Mouse (Mus musculus) gastrocnemius, postnatal 4 days (tissue): ENCODE measurements around the gene Ptn. TPM values are rescaled to one million over a fixed set of nuclear protein-coding genes. Genes with fewer than 3 reads are reported as not detected.
A peak's percentile ranks its signal among the peaks of the same experiment; 100 is the strongest.

Experiments
- DNase-seq, 2 experiments: peaks; one replicate each; pipeline ENCODE4 v3.0.0; 2021 to 2022; ENCODE audit warnings: low spot score in 2 of 2, mixed read lengths in 2 of 2
- total RNA-seq, 2 experiments: library from RNA; stranded (reverse); gene quantifications; 2 replicates each; pipeline ENCODE4 v1.2.3; 2021

The Ptn gene
- total RNA-seq, 2 experiments from 2014 or later: 173 to 176 TPM

- no peak for DNase-seq
Observed at GRCm38 (mm10) chr6:36818281-36819018, 8.4 kb upstream of the Ptn start.

DNA sequence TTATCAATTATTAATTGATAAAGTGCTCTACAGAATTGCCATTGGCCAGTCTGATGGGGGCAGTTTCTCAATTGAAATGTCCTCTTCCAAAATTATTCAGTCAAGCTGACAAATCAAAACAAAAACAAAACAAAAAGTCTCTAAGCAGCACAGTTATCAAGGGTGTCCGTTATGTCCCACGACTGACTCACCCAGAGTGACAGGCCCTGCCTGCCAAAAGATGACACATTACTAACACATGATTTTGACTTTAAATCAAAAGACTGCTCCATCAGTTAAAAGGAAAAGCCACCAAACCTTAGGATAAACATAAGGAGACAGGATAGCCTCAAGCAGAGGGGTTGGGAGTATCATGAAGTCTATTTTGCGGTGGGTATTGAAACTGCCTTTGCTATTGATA lies 6.6 kb upstream of the Ptn start:
- no peak for DNase-seq

DNA sequence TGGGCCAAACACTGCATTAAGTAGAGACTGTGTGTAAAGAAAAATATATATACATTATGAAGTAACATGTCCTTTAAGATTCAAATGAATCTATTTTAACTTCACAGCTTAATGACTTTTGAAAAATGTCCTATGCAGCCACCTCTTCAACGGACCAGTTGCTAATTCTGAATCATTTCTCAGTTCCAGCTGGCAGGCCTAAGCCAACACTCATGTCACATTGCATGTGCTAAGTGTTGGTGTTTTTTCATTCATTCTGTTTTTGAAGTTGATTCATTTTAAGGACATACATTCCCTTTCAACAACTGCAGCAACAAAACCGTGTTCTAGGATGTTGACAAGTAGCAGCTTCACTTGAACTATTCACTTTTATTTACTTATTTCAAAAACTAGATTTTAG lies 6.0 kb upstream of the Ptn start:
- no peak for DNase-seq

DNA sequence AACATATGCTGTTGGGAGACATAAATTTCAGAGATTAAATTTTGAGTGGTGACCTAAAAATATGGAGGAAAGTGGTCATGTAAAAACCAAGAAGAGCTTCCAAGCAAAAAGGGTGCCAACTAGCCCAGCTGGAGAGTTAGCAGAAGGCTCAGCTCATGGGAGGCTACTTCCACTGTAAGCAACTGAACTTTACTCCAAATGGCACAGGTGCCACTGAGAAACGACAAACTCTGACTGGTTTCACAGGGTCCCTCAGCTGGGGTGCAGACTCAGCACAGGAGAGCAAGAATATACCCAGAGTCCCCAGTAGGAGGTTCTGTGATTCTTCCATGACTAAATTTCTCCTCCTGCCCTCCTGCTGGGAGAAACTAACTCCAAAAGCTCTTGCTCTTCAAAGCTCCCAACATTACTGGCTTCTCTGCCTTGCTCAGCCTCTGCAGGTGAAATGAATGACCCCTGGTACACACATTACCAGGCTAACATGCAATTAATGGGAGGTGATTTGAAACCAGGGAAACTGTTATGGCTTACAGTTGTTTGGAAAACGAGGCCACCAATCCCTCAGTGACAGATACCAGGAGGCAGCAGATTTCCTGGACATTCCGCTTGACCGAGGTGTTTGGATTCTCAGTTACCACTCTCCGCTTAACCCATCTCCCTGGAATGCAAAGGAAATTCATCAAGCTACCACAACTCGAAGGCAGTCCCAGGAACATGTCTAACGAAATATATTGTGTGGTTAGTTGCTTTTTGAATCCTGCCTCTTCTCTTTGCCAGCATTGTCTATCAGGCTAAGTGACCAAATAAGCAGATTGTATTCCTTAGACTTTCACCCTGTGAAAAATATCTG lies 2.9 kb upstream of the Ptn start:
- DNase-seq: no peak

GRCm38 (mm10) chr6:36810448-36810847 lies 428 bp upstream of the Ptn start:
- DNase-seq: no peak

DNA sequence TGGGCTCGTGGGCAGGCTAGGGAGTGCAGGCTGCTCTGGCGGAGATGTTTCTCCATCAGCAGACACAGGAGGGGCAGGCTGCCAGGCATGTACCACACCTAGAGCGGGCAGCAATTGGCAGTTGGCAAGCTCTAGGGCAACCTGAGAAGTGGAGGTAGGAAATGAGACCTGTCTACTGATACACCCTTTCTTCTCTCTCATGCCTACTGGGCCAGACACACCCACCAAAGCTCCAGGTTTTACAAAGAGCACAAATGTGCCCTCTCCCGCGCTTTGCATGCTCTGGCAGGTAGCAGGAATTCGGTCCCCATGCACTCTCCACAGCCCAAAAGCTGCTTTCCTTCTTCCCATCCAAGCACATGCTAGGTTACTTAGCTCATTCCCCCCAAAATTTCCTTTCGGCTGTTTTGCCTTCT lies 701 bp downstream of the Ptn start:
- peak in 1 of 2 experiments; percentile 26 for DNase-seq

DNA sequence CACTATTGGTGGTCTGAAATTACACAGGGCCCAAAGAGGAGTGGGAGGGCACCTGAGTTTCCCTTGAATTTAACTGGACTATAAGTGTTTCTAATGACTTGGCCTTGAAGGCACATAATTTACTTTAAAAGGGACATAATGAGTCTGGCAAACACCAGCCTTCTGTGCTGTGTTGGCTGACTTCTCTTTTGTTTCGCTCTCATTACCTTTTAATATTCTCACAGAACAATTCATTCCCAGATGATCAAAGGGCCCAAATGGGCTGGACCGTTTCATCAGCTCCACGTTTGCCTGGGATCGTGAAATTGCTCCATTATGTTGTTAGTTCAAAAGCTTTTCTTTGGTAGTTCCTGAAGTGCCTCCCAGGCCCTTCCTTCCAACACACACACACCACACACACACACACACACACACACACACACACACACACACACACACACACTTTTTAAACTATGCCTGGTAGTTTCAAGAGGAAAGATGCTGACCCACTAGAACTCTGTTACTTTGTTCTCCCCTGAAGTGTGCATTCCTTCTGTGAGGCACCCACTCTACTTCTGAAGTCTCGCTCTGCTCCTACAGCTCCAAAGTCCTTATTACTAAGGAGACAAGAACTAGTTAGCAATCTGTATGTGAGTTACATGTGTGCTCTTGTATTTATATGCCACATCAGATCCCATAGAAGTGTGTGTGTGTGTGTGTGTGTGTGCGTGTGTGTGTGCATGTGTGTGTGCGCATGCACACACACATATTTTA lies 1.5 kb downstream of the Ptn start:
- DNase-seq: no peak

DNA sequence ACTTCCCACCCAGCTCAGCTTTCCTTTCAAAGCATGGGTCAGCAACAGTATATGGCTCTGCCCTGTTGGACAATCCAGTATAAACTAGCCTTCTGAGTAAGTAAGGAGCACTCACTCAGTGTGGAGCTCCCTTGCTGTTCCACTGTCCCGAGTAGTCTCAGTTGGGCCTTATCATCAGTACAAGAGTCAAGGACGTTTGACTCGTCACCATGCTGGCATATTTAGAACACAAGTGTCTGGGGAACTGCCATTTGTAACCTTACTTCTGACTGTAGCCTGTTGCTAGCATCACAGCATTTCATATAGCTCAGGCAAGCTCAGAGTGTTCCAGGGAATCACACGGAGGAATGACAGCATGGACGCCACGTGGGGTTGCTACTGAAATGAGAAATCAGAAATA lies 3.1 kb downstream of the Ptn start:
- DNase-seq: no peak

DNA sequence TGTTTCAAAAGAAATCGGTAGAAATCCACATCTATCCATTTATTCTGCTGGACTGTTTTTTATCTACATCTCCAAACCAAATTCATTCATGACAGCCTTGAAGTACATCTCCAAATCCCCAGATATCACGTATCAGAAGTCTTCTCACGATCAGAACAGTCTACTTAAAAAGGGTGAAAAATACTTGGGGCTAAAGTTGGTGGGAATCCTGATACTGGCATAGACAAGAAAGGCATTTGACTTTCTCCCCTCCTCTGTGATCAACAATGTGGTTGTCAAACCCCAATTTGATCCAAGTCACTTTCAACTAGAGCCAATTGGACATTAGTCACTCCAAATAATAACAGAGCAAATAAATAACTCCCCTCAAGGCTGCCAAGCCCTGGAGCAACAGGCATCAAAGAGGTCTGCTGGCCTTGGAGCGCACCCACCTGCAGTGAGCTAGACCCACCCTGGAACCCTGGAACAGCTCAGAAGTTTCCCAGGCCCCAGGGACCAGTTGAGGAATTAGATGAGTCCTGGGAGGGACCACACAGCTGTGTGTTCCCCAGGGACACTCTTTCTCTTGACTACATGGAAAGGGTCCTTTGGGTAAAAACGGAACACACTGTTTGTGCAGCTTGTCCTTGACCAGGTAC lies 9.6 kb downstream of the Ptn start:
- no peak for DNase-seq

- no peak for DNase-seq
Observed at GRCm38 (mm10) chr6:36797066-36797655, 12.9 kb downstream of the Ptn start.

DNA sequence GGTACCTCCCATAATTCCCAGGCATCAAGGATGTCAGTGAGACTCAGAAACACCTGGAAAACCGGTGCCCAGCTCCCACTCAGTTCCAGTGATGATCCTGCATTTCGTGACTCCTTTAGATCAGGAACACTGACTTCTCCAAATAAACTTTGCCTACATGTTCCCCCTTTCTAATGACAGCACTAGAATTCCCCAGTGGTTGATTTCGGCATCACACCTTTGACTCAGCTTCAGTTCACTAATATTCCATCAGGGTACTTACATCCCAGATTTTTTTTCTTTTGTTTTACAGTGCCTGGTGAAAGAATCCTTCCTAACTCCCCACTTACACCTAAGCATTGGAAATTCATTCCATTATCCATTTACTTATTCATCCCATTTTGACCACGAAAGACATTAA lies 15.5 kb downstream of the Ptn start:
- no peak for DNase-seq

GRCm38 (mm10) chr6:36793775-36794174 lies 16.2 kb downstream of the Ptn start:
- DNase-seq: no peak

GRCm38 (mm10) chr6:36789261-36789660 lies 20.8 kb downstream of the Ptn start:
- no peak for DNase-seq

- no peak for DNase-seq
Observed at GRCm38 (mm10) chr6:36788576-36789191, 21.3 kb downstream of the Ptn start.

GRCm38 (mm10) chr6:36784682-36785208 lies 25.3 kb downstream of the Ptn start:
- no peak for DNase-seq

DNA sequence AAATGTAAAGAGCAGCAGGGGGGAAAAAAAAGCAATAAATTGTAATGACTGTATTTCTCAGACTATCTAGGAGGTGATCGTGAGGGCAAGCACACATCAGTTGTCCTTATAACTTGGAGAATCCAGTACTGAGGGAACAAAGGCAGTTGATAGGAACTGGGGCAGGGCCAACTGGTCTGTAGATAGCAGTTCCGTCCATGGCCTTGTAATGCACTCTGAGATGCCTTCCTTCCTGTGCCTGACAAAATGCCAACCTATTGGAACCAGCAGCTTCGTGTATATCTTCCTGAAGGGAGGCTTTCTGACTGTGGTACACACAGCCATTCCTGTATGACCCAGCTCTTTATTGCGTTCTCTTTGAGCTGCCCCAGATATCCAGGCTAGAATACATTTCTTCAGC lies 27.5 kb downstream of the Ptn start:
- no peak for DNase-seq

DNA sequence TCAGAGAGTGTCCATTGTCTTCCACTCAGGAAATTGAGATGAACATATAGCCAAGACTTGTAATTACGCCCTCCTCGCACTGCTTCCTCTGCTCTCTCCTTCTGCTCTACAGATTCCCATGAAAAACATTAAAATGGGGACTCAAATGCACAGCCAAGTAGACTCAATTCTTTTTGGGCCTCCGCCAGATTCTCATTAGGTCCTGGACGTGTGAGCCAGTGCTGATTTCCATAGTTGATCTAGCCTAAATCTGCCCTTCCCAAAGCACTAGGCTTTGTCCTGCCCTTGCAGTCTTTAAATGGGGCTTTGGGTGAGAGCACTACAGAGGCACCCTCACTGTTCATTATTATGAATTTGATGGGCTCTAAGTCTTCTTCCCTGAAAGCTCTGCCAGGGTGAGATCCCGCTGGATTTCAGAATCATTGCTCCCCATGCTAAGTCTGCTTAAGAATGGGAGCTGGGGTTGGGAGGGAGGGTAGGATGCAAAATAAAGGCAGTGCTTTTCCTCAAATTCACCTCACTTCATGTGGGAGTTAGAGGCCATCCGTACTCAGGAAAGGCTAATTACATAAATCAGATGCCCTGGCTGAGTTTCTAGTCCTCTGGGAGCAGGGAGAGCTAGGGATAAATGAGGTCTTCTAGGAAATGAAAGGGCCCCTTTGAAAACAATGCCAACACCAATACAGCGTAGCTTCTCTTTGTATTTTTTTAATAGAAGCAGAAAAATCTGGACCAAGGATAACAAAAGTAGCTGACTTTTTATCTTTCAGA lies 32.3 kb downstream of the Ptn start:
- peak in 1 of 2 experiments; percentile 22 for DNase-seq

GRCm38 (mm10) chr6:36777039-36777438 lies 33.0 kb downstream of the Ptn start:
- no peak for DNase-seq

DNA sequence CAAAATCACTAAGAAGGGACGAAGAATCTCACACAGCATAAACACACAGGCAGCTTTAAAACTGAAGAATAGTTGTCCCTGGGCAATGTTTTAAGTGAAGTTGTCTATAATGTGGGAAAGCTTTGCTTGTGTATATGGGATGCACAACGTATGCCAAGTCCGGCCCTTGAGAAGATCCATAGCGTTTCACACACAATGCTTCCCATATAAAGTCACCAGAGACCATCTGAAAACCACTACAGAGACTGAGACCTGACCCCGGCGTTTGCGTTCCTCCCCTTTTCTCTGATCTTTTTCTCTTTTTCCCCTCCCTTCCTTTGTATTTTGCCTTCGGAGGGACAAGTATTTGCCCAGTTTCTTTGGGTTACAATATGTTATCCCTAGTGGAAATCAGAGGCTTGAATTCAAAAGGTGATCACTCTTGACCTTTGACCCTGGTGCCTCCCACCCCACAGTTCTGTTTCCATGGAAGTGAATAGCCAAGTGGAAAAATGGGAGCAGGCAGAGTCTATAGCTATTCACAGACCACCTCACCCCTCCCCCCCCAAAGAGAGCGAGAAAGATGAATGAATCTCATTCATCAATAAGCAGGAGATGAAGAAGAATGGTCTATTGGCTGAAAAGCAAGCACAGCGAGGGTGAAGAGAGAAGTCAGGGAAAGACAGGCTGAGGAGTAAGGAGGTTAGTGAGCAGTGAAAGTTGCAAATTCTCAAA lies 34.2 kb downstream of the Ptn start:
- no peak for DNase-seq
